In genomic region chr6:97310901-97311331, GRCm38 (mm10) we compare ENCODE assay signal across 7 mouse cellular contexts. TPM values are rescaled to one million over a fixed set of nuclear protein-coding genes. Genes with fewer than 3 reads are reported as not detected.
A peak's percentile ranks its signal among the peaks of the same experiment; 100 is the strongest.
DNase-seq lines count a peak whose midpoint lies in the region; ATAC-seq and TF ChIP-seq lines count a peak whose summit lies in the region.

No protein-coding gene starts in this region.

- dilution Hi-C loops in CH12.LX (cut with MboI; ENCODE audit: extremely low pct_ligation_motif_present, extremely low pct_unique_long_range_greater_than_20kb, low sequenced_read_pairs) = no loop called here

- H3K4me1 ChIP-seq in CH12.LX (ENCODE audit: control insufficient read depth in 1 of 2, insufficient read depth in 2 of 2) = peaks cover 0 to 6% of the 10 kb centered on the region in 2 experiments; a peak in 1 of 4 replicates
- peaks cover 52% of the 10 kb centered on the region for H3K4me1 ChIP-seq in heart, embryonic 12.5 days (replicated peaks)
- peaks cover 14% of the 10 kb centered on the region; the same call in 1 of the 2 replicates for H3K4me1 ChIP-seq in limb, embryonic 15.5 days
- H3K4me1 ChIP-seq in stomach, embryonic 15.5 days = no peaks in the 10 kb centered on the region

- H3K79me2 ChIP-seq in CH12.LX (replicated peaks; ENCODE audit: control insufficient read depth, extremely low read depth, insufficient read depth, poor library complexity, severe bottlenecking) = no peaks in the 10 kb centered on the region

- H3K9ac ChIP-seq in CH12.LX (ENCODE audit: insufficient read depth, low read depth) = peak overlapping the region; percentile 25; the same call in 1 of the 2 replicates
- H3K9ac ChIP-seq in heart, embryonic 12.5 days = peak overlapping the region; percentile 75
- H3K9ac ChIP-seq in limb, embryonic 15.5 days = no peak overlapping the region
- peak overlapping the region; percentile 29; the same call in 1 of the 2 replicates for H3K9ac ChIP-seq in stomach, embryonic 15.5 days

- no peak for TF ChIP-seq RAD21 in CH12.LX (IDR thresholded peaks at IDR 0.05; ENCODE audit: low read depth, low read length)

- WGBS in heart, embryonic 12.5 days = 23% methylated on average over 7 of the region's 7 CpGs
- 29% methylated on average over 7 of the region's 7 CpGs for WGBS in limb, embryonic 15.5 days
- 32% methylated on average over 7 of the region's 7 CpGs for WGBS in stomach, embryonic 15.5 days

- no peak for ATAC-seq in heart, embryonic 12.5 days (ENCODE audit: insufficient number of reproducible peaks, low FRiP score)
- no peak for ATAC-seq in limb, embryonic 15.5 days (ENCODE audit: insufficient number of reproducible peaks, low FRiP score, low TSS enrichment, low read depth)
- no peak for ATAC-seq in stomach, embryonic 15.5 days (ENCODE audit: insufficient read depth, low FRiP score, low read depth)

- peak overlapping the region in 2 of 3 experiments; percentile 6 to 22 for H3K4me3 ChIP-seq in CH12.LX (replicated peaks in 1 of 3; ENCODE audit: low read depth in 2 of 3, low read length in 2 of 3, poor library complexity in 1 of 3)
- peak overlapping the region; percentile 54 for H3K4me3 ChIP-seq in heart, embryonic 12.5 days
- peak overlapping the region; percentile 39 for H3K4me3 ChIP-seq in limb, embryonic 15.5 days
- peak overlapping the region; percentile 47 for H3K4me3 ChIP-seq in stomach, embryonic 15.5 days (replicated peaks)

- no peaks in the 10 kb centered on the region for H3K27me3 ChIP-seq in CH12.LX (replicated peaks)
- H3K27me3 ChIP-seq in heart, embryonic 12.5 days (replicated peaks) = no peaks in the 10 kb centered on the region
- H3K27me3 ChIP-seq in limb, embryonic 15.5 days = no peaks in the 10 kb centered on the region
- no peaks in the 10 kb centered on the region for H3K27me3 ChIP-seq in stomach, embryonic 15.5 days (replicated peaks)

- H3K4me2 ChIP-seq in CH12.LX (ENCODE audit: insufficient read depth, low read depth, poor library complexity, severe bottlenecking) = peak overlapping the region; percentile 69
- H3K4me2 ChIP-seq in heart, embryonic 12.5 days = peak overlapping the region; percentile 93
- H3K4me2 ChIP-seq in limb, embryonic 15.5 days = peak overlapping the region; percentile 63
- H3K4me2 ChIP-seq in stomach, embryonic 15.5 days = peak overlapping the region; percentile 84

- no peak for TF ChIP-seq EP300 in CH12.LX (IDR thresholded peaks at IDR 0.05; ENCODE audit: low read length)

- H3K27ac ChIP-seq in CH12.LX (ENCODE audit: insufficient read depth, low read depth) = no peak overlapping the region
- peak overlapping the region; percentile 52 for H3K27ac ChIP-seq in heart, embryonic 12.5 days (ENCODE audit: poor library complexity, severe bottlenecking)
- H3K27ac ChIP-seq in limb, embryonic 15.5 days = 0 out of 2 replicates have a peak overlapping the region, but pooled peaks have one; percentile 79
- peak overlapping the region; percentile 87 for H3K27ac ChIP-seq in stomach, embryonic 15.5 days

- in situ Hi-C loops in CH12.LX (cut with MboI; ENCODE audit: low pct_ligation_motif_present, low pct_unique_long_range_greater_than_20kb, low sequenced_read_pairs) = no loop called here

- no peaks in the 10 kb centered on the region for H3K36me3 ChIP-seq in CH12.LX (replicated peaks in 1 of 2; ENCODE audit: control insufficient read depth in 1 of 2, insufficient read depth in 1 of 2, low read length in 1 of 2)
- H3K36me3 ChIP-seq in heart, embryonic 12.5 days = peaks cover 13% of the 10 kb centered on the region
- no peaks in the 10 kb centered on the region for H3K36me3 ChIP-seq in limb, embryonic 15.5 days
- H3K36me3 ChIP-seq in stomach, embryonic 15.5 days = no peaks in the 10 kb centered on the region

- peak; percentile 74 for DNase-seq in 416B (ENCODE audit: low read depth)
- DNase-seq in CH12.LX (ENCODE audit: extremely low read depth) = no peak
- no peak for DNase-seq in right cerebral cortex, adult 2 months (ENCODE audit: low spot score in 2 of 2)
- no peak for DNase-seq in cerebellum, postnatal 14 days

- TF ChIP-seq CTCF in CH12.LX (conservative IDR thresholded peaks at IDR 0.05 in 1 of 2, IDR thresholded peaks at IDR 0.05 in 1 of 2; ENCODE audit: low read depth in 2 of 2, low read length in 2 of 2) = no peak

- TF ChIP-seq POLR2A in CH12.LX (IDR thresholded peaks at IDR 0.05; ENCODE audit: low read depth, low read length) = no peak

- no peaks in the 10 kb centered on the region for H3K9me3 ChIP-seq in CH12.LX (replicated peaks; ENCODE audit: low read length)
- H3K9me3 ChIP-seq in heart, embryonic 12.5 days (replicated peaks) = no peaks in the 10 kb centered on the region
- H3K9me3 ChIP-seq in limb, embryonic 15.5 days = no peaks in the 10 kb centered on the region
- no peaks in the 10 kb centered on the region for H3K9me3 ChIP-seq in stomach, embryonic 15.5 days

TF ChIP-seq in CH12.LX, 34 proteins besides CTCF, POLR2A, EP300 and RAD21:
- no peak for TF ChIP-seq SIN3A (IDR thresholded peaks at IDR 0.05; ENCODE audit: low read length)
- no peak for TF ChIP-seq NELFE (IDR thresholded peaks at IDR 0.05; ENCODE audit: low read depth, low read length)
- TF ChIP-seq ZC3H11A (IDR thresholded peaks at IDR 0.05; ENCODE audit: low read depth, low read length) = no peak
- TF ChIP-seq MXI1 (IDR thresholded peaks at IDR 0.05; ENCODE audit: low read depth, low read length) = no peak
- TF ChIP-seq UBTF (IDR thresholded peaks at IDR 0.05; ENCODE audit: low read depth, low read length) = no peak

RNA-seq across cellular contexts. Expression of gene Lmod3, which starts 58.4 kb away (rescaled TPM):
- total RNA-seq in CH12.LX (2012; rRNA removed) = not detected in 2 replicates
- total RNA-seq in CH12.LX (2014; rRNA removed) = not detected in 2 replicates
- not detected in 2 replicates for polyA plus RNA-seq in CH12.LX (2012; ENCODE audit: insufficient read length, low read depth)
- 18.0 and 18.7 TPM in 2 replicates for polyA plus RNA-seq in heart, embryonic 12.5 days (2016; fragmentation: Nextera tagmentation; extraction: Ambion mirVana)
- 7.2 and 17.3 TPM in 2 replicates for polyA plus RNA-seq in limb, embryonic 15.5 days (2015; fragmentation: Nextera tagmentation; extraction: Ambion mirVana)
- 0.19 and 0.41 TPM in 2 replicates for polyA plus RNA-seq in stomach, embryonic 15.5 days (2015; fragmentation: Nextera tagmentation; extraction: Ambion mirVana)
